Mouse (Mus musculus) lung, adult 2 months (tissue): Measurements from ENCODE around the gene Exosc8. TPM values are rescaled to one million over a fixed set of nuclear protein-coding genes. Genes with fewer than 3 reads are reported as not detected.
"Not testable (repeated sequence)": the region's sequence is repeated elsewhere in the genome, so short reads cannot be mapped to it uniquely, and the experiment has no call there.

Experiments used
- DNase-seq: peaks from one replicate; pipeline ENCODE4 v3.0.0; 2022
- H3K4me1 ChIP-seq: fragments of 200-500 bp; 2 replicates; pipeline ENCODE4 v1.6.1; 2011; ENCODE audit warnings: low read length; ENCODE audit not compliant: control insufficient read depth, insufficient read depth
- H3K4me3 ChIP-seq: fragments of 200-500 bp; replicated peaks from 2 replicates; pipeline ENCODE3; 2011; ENCODE audit warnings: low read depth, mild to moderate bottlenecking, control low read depth, low read length; ENCODE audit errors: extremely low read depth
- CTCF ChIP-seq: fragments of 200-500 bp; IDR thresholded peaks from 2 replicates; pipeline ENCODE4 v1.5.1; 2011; ENCODE audit warnings: mild to moderate bottlenecking, low read length, control low read depth; ENCODE audit not compliant: insufficient read depth
- POLR2A ChIP-seq: fragments of 200-500 bp; IDR thresholded peaks from 2 replicates; pipeline ENCODE4 v1.6.1; 2011; ENCODE audit warnings: low read depth, mild to moderate bottlenecking, control low read depth, low read length, borderline replicate concordance; ENCODE audit errors: extremely low read depth
- WGBS: fragments of 180-500 bp; shearing (Covaris S2); methylation state at CpG from one replicate; pipeline ENCODE4 v1.1.7; 2018; 5-methylcytosine and 5-hydroxymethylcytosine counted together
- polyA plus RNA-seq: library from polyadenylated mRNA; depleted of rRNA; stranded (reverse); fragments of >200 nt; gene quantifications from 2 replicates; pipeline ENCODE4 v1.2.3, GENCODE M21; 2012; rRNA removed

Gene Exosc8
- 15.3 and 20.3 TPM in 2 replicates for polyA plus RNA-seq

- Histone ChIP-seq H3K4me3 (peak within 1 kb of the TSS; percentile 94), H3K4me1 (no peaks in the 10 kb centered on the region)
- TF ChIP-seq CTCF (peak; percentile 63), POLR2A (peak; percentile 69; the same call in 1 of the 2 replicates)
- WGBS = under 1% methylated on average over 65 of the region's 65 CpGs
- DNase-seq = peak; percentile 92
These were observed at the start of gene Exosc8, which contains the start of gene Alg5 for GRCm38 (mm10) chr3:54735247-54736046. Exosc8 (minus strand) TSS chr3:54735393. Alg5 (plus strand) TSS chr3:54735539.

DNA sequence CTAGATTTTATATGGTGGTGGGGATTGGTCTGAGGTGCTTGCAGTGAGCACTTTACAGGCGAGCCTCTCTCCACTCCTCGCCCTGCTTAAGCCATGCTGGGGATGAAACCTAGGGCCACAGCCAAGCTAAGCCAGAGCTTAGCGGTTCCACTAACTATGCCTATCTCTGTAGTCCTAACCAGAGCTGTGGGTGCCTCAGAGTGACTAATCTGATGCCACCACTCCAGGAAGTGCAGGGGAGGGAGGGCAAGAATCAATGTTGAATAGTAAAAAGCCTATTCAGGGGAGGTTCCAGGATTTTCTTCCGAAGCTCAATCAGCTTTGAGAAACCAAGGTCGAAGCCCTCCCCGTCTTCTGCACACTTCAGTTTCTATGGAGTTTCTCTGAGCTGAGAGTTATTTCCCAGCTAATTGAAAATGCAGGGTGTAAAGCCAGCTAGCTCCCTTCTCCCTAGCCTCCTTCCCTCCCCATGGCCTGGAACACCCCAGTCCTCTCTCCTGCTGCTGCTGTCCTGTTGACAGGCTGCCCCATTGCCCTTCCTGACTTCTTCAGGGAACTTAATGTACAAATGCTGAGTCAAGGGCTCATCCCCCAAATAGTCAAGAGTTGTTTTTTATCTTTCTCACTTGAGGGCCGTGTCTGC is 40.9 kb upstream of the Exosc8 start:
- WGBS = 74% methylated on average over 7 of the region's 7 CpGs
- TF ChIP-seq POLR2A (no peak), CTCF (no peak)
- no peak for DNase-seq
- Histone ChIP-seq H3K4me3 (no peak overlapping the region), H3K4me1 (no peaks in the 10 kb centered on the region)

DNA sequence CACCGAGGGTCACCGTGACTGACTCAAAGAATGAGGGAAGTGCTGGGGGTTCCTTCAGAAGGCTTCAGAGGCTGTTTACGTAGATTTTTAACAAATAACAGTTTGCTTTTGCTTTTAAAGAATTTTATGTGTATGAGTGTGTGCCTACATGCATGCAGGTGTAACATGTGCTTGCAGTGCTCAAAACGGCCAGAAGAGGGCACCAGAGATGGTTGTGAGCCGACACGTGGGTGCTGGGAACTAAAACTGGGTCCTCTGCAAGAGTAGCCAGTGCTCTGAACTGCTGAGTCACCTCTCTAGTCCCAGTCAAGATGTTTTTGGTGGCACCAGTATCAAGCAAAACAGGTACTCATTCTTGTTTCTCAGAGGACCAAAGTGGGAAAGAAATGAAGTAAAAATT is 38.4 kb upstream of the Exosc8 start:
- no peak overlapping the region for H3K4me3 ChIP-seq
- 85% methylated on average over 6 of the region's 6 CpGs for WGBS
- no peaks in the 10 kb centered on the region for H3K4me1 ChIP-seq
- no peak for TF ChIP-seq CTCF
- TF ChIP-seq POLR2A = no peak
- no peak for DNase-seq

DNA sequence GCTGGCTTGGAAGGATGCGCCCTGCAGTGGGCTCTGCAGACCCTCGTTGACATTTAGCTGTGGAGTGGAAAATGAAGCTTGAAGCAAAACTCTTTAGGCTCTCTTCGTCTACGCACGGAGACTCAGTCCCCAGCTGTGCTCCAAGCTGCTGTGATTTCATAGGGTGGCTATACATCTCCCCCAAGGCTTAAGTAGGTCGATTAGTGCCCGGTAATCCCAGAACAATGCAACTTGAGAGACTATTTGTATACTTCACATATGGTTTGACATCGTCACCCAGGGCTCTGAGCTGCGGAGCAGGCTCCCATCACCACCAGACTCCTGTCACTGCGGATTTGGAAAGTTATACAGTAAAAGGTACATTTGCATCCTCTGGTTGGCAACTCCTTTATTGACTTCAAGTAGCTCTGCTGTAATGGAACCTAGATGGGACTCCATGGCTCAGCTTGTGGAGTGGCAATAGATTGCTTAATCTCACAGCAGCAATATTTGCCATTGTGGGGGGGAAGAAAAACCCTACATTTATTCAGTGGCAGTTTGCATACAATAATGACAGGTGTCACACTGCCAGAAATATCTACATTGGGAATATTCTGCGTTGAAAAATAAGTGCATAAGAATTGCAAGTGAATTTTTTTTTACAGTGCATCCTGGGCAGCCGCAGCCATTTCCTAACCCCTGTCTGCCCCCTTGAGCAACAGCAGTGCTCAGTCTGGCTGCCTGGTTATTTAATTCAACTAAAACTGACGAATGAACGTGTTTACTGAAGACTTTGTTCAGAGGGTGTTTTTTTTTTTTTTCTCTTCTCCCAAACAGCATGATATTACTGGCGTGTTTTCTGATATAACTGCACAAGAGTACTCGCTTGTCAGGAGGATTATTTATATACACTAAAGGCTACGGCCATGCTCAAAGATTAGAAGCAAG is 34.4 kb upstream of the Exosc8 start:
- Histone ChIP-seq H3K4me3 (no peak overlapping the region), H3K4me1 (no peaks in the 10 kb centered on the region)
- TF ChIP-seq CTCF (no peak), POLR2A (no peak)
- 68% methylated on average over 17 of the region's 17 CpGs for WGBS
- DNase-seq = no peak

GRCm38 (mm10) chr3:54768592-54768991 is 33.4 kb upstream of the Exosc8 start:
- DNase-seq = no peak
- TF ChIP-seq POLR2A (no peak), CTCF (no peak)
- Histone ChIP-seq H3K4me3 (no peak overlapping the region), H3K4me1 (no peaks in the 10 kb centered on the region)
- WGBS = 83% methylated on average over 8 of the region's 8 CpGs

GRCm38 (mm10) chr3:54766811-54767210 is 31.6 kb upstream of the Exosc8 start:
- no peak for DNase-seq
- WGBS = 61% methylated on average over 5 of the region's 5 CpGs
- Histone ChIP-seq H3K4me1 (no peaks in the 10 kb centered on the region), H3K4me3 (no peak overlapping the region)
- TF ChIP-seq CTCF (no peak), POLR2A (no peak)

DNA sequence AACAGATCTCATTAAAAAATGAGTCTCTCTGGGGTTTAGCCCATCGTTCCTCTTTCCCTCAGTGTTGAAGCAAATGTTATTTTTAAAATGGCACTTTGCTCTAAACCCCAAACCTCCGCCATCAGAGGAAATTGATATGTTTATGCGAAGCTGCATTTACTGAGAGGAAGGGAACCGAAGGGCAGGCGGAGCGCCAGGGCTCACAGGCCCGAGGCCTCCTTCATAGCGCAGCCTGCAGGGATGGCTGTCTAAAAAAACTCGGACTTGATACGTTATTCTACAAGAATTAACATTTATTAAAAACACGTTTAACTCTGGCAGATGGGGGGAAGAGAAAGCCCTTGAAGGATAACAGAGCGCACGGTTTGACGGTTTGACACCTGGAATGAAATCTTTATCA is 30.8 kb upstream of the Exosc8 start:
- no peaks in the 10 kb centered on the region for H3K4me1 ChIP-seq
- no peak for TF ChIP-seq POLR2A
- no peak for TF ChIP-seq CTCF
- H3K4me3 ChIP-seq = no peak overlapping the region
- DNase-seq = no peak
- WGBS = 62% methylated on average over 14 of the region's 14 CpGs

GRCm38 (mm10) chr3:54765521-54765920 is 30.3 kb upstream of the Exosc8 start:
- not testable (repeated sequence) for H3K4me3 ChIP-seq, DNase-seq, H3K4me1 ChIP-seq
- 90% methylated on average over 6 of the region's 6 CpGs for WGBS
- TF ChIP-seq CTCF = peak; percentile 39

DNA sequence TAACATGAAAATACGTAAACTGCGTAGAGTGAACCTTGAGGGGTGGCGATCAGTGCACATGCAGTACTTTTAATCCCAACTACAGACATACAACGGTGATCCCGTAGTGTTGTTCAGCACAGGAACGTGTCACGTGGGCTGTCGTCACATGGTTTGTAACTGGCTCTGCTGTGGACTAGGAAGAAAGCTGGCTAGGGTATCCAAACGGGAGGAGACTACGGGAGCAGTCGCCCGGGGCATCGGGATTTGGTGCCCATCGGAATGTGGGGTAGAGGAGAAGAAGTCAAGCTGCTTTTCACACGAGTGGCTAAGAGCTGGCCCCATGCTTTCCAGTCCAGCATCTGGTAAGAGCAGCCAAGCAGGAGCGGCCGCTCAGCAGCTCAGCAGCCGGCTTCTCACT is 29.2 kb upstream of the Exosc8 start:
- DNase-seq = peak; percentile 23
- no peaks in the 10 kb centered on the region for H3K4me1 ChIP-seq
- TF ChIP-seq POLR2A = no peak
- TF ChIP-seq CTCF = no peak
- 60% methylated on average over 18 of the region's 18 CpGs for WGBS
- H3K4me3 ChIP-seq = peak overlapping the region; percentile 27

DNA sequence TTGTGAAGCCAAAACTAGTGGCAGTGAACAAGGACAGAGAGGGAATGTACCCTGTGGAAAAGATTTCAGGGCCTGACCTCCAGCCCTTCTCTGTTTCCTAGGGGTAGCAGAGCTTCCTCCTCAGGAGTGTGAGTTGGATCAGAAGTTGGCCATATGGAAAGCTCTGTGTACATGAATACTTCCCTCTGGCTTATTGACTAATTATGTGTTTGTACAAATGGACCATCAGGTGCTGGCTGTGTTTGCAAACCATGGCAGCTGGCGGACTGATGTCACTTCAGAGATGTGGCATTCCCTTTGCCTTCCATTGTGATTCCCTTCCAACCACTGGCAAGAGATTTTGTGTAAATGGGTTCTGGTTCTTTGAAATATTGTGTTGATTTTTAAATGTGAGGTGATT is 26.1 kb upstream of the Exosc8 start:
- DNase-seq = no peak
- WGBS = 80% methylated on average over 1 of the region's 1 CpGs

More for the DNA sequence above, 26.1 kb upstream of the Exosc8 start:
- H3K4me3 ChIP-seq = no peak overlapping the region
- no peaks in the 10 kb centered on the region for H3K4me1 ChIP-seq
- no peak for TF ChIP-seq CTCF
- TF ChIP-seq POLR2A = no peak
